15 mouse cellular contexts compared by ENCODE assay signal in the genomic region with DNA sequence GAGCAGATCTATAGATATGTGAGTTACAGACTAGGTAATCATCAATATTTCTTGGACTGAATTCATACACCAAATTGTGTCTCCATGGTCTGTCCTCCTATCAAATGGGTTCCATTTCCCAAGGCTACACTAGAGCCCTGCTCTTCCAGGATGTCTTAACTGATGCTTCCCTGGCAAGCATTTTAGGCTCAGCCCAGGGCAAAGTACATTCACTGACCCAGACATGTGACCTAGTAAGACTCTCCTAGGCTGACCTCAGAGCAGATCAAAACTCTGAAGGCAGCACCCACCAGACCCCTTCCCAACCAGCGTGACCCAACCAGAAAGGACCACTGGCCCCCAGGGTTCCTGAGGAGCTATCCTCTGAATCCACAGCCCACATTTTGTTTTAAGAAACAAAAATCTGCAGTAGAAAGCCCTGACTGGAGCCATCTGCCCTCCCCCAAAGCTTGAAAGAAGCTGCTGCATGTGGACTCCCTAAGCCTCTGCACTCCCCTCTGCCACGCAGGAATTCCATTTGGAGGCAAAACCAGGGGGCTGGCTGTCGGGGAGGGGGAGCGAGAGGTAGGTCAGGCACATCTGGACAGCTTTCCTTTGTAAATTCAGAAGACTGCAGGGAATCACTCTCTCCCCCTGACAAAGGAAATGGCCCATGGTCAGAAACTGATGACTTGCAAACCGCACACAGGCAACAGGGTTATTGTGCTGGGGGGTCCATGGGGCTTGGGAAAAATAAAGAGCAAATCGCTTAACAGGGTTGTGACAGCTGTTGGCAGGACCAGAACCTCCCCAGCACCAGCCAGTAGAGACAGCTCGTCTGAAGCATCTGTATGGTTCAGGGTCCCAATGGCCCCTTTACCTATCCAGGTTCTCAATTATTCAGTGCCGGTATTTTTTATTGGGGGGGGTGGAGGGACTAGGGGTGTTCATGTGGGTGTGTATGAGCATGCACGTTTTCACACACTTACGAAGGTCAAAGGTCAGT.
A peak's percentile ranks its signal among the peaks of the same experiment; 100 is the strongest.
DNase-seq lines count a peak whose midpoint lies in the region; ATAC-seq and TF ChIP-seq lines count a peak whose summit lies in the region.
"Had no signal": no experiment of that assay in that cellular context is flagged by ENCODE, and none has a peak within 500 bp of the region (broad histone marks: within the 10 kb centered on the region; RNA-seq: fewer than 3 reads in every experiment).

No protein-coding gene starts in this region.

- H3K4me3 ChIP-seq in kidney, embryonic 14.5 days (ENCODE audit: low read length), result no peak overlapping the region
- no peak overlapping the region for H3K4me3 ChIP-seq in embryonic facial prominence, embryonic 10.5 days
- no peak overlapping the region for H3K4me3 ChIP-seq in limb, embryonic 11.5 days (ENCODE audit: low read depth, low read length)
- H3K4me3 ChIP-seq in gastrocnemius, adult 2 months, result no peak overlapping the region
- H3K4me3 ChIP-seq: midbrain, embryonic 15.5 days had no signal

- no peak overlapping the region for H3K4me2 ChIP-seq in kidney, embryonic 14.5 days (replicated peaks; ENCODE audit: low read depth, low read length)
- no peak overlapping the region for H3K4me2 ChIP-seq in limb, embryonic 11.5 days (ENCODE audit: low read depth, severe bottlenecking)
- H3K4me2 ChIP-seq: hindbrain, embryonic 14.5 days; lung, embryonic 14.5 days; midbrain, embryonic 15.5 days had no signal

- no peaks in the 10 kb centered on the region for H3K36me3 ChIP-seq in kidney, embryonic 14.5 days (ENCODE audit: control insufficient read depth, insufficient read depth, low read length)
- no peaks in the 10 kb centered on the region for H3K36me3 ChIP-seq in embryonic facial prominence, embryonic 10.5 days (replicated peaks)
- no peaks in the 10 kb centered on the region for H3K36me3 ChIP-seq in limb, embryonic 11.5 days (ENCODE audit: control insufficient read depth, insufficient read depth, low read length)
- H3K36me3 ChIP-seq: midbrain, embryonic 15.5 days had no signal

- no peak overlapping the region for H3K27ac ChIP-seq in kidney, embryonic 14.5 days (ENCODE audit: low read depth, low read length)
- H3K27ac ChIP-seq in embryonic facial prominence, embryonic 10.5 days (replicated peaks), result peak overlapping the region; percentile 80
- no peak overlapping the region for H3K27ac ChIP-seq in limb, embryonic 11.5 days (replicated peaks; ENCODE audit: low read depth, low read length)
- H3K27ac ChIP-seq in gastrocnemius, adult 2 months, result no peak overlapping the region
- H3K27ac ChIP-seq: hindbrain, embryonic 14.5 days; macrophage; midbrain, embryonic 15.5 days had no signal

- peak; percentile 40 for DNase-seq in kidney, adult 18-20 months
- peak; percentile 5 for DNase-seq in R1 (ENCODE audit: low read depth, low spot score)
- DNase-seq in embryonic facial prominence, embryonic 10.5 days (ENCODE audit: low spot score), result peak; percentile 38
- peak; percentile 44 for DNase-seq in limb, embryonic 11.5 days (ENCODE audit: low spot score)
- no peak for DNase-seq in gastrocnemius, adult 2 months
- DNase-seq: cerebellum, adult 18-20 months; heart, adult 18-20 months; layer of hippocampus, postnatal 36 days; lung, embryonic 14.5 days had no signal

- no peak for TF ChIP-seq CTCF in gastrocnemius, adult 2 months (IDR thresholded peaks at IDR 0.05)

- H3K9ac ChIP-seq in kidney, embryonic 14.5 days (ENCODE audit: low read depth, low read length), result no peak overlapping the region
- no peak overlapping the region for H3K9ac ChIP-seq in limb, embryonic 11.5 days (ENCODE audit: low read length)
- H3K9ac ChIP-seq: hindbrain, embryonic 14.5 days; lung, embryonic 14.5 days; midbrain, embryonic 15.5 days had no signal

- ATAC-seq in kidney, embryonic 14.5 days (ENCODE audit: low FRiP score, low TSS enrichment), result no peak
- no peak for ATAC-seq in limb, embryonic 11.5 days (ENCODE audit: insufficient number of reproducible peaks, low FRiP score, low TSS enrichment, low read depth)
- no peak for ATAC-seq in inflammation-experienced regulatory T-cells, adult 6 months
- ATAC-seq: intestine, postnatal 0 days; midbrain, embryonic 15.5 days had no signal

- H3K27me3 ChIP-seq in kidney, embryonic 14.5 days (ENCODE audit: control insufficient read depth, insufficient read depth, low read length), result no peaks in the 10 kb centered on the region
- H3K27me3 ChIP-seq in embryonic facial prominence, embryonic 10.5 days (replicated peaks; ENCODE audit: low read depth, poor library complexity, severe bottlenecking), result no peaks in the 10 kb centered on the region
- no peaks in the 10 kb centered on the region for H3K27me3 ChIP-seq in limb, embryonic 11.5 days (ENCODE audit: control insufficient read depth, insufficient read depth, low read length)
- H3K27me3 ChIP-seq: midbrain, embryonic 15.5 days had no signal

- WGBS in kidney, embryonic 14.5 days, result 57% methylated on average over 10 of the region's 10 CpGs
- 54% methylated on average over 10 of the region's 10 CpGs for WGBS in embryonic facial prominence, embryonic 10.5 days
- 51% methylated on average over 10 of the region's 10 CpGs for WGBS in limb, embryonic 11.5 days

- H3K4me1 ChIP-seq in kidney, embryonic 14.5 days (ENCODE audit: control insufficient read depth, insufficient read depth, low read length), result peaks cover 4% of the 10 kb centered on the region; the same call in 1 of the 2 replicates
- H3K4me1 ChIP-seq in embryonic facial prominence, embryonic 10.5 days, result peaks cover 22% of the 10 kb centered on the region
- peaks cover 6% of the 10 kb centered on the region; the same call in 1 of the 2 replicates for H3K4me1 ChIP-seq in limb, embryonic 11.5 days (ENCODE audit: control insufficient read depth, insufficient read depth, low read length)
- H3K4me1 ChIP-seq: midbrain, embryonic 15.5 days had no signal

- intact Hi-C loops in gastrocnemius, adult 2 months (cut with DNase I), result no loop called here

- H3K9me3 ChIP-seq in kidney, embryonic 14.5 days (ENCODE audit: control insufficient read depth, low read length), result no peaks in the 10 kb centered on the region
- no peaks in the 10 kb centered on the region for H3K9me3 ChIP-seq in embryonic facial prominence, embryonic 10.5 days
- no peaks in the 10 kb centered on the region for H3K9me3 ChIP-seq in limb, embryonic 11.5 days (ENCODE audit: control insufficient read depth, low read length)
- H3K9me3 ChIP-seq: midbrain, embryonic 15.5 days had no signal
